Mouse (Mus musculus) embryonic fibroblast, embryonic 13.5 days (primary cell): Measurements from ENCODE around the gene Ubd.

Experiments used
- CTCF ChIP-seq: IDR thresholded peaks from 2 replicates; pipeline ENCODE4 v1.5.1; 2011; ENCODE audit warnings: mild to moderate bottlenecking, control low read depth, low read length, moderate library complexity, borderline replicate concordance; ENCODE audit not compliant: insufficient read depth
- POLR2A ChIP-seq: IDR thresholded peaks from 2 replicates; pipeline ENCODE4 v1.6.1; 2011; ENCODE audit warnings: low read depth, mild to moderate bottlenecking, control low read depth, low read length, moderate library complexity

DNA sequence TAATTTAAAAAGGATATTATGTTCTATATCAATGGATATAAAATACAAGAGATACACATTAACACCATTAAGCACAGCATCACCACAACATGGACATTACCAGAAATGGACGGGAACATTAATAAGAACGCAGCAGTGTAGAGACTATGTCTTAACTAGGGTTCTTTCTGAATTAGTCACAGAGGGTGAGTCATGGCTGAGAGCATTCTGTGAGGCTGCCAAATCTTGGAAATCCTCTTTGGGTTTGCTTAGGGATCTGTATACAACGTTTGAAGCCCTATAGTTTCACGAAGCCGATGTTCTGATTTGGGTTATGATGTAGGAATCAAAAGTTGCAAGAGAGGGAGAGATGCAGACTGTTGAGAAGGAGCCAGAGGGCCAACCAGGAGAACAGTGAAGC, 1.1 kb downstream of the Ubd start:
- no peak for TF ChIP-seq POLR2A
- TF ChIP-seq CTCF = no peak
